8 mouse cellular contexts compared by ENCODE assay signal in the genomic region with DNA sequence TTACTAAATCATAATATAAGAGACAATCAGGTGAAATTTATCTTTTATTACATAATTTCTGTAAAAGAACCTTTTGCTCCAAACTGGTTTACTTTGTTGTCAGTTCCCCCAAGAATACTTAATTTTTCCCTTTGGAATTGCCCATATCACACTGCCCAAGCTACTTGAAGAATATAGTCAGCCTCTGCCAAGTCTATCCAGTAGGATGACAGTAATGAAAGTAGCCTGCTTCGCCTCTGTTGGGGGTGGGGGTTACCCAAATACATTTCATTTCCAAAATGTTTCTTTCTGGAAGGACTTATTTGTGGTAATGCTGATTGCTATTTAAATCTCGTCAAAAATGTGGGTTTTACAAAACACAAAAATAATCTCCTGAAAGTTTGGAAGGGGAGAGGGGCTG.
DNase-seq lines count a peak whose midpoint lies in the region; ATAC-seq lines count a peak whose summit lies in the region.

No protein-coding gene starts in this region.

- H3K4me2 ChIP-seq in kidney, embryonic 15.5 days, result peak overlapping the region; percentile 71
- peak overlapping the region; percentile 70 for H3K4me2 ChIP-seq in embryonic facial prominence, embryonic 13.5 days
- H3K4me2 ChIP-seq in hindbrain, embryonic 16.5 days (ENCODE audit: low read length), result peak overlapping the region; percentile 64
- H3K4me2 ChIP-seq in neural tube, embryonic 13.5 days, result peak overlapping the region; percentile 67

- H3K4me3 ChIP-seq in kidney, embryonic 15.5 days (replicated peaks), result peak overlapping the region; percentile 44
- peak overlapping the region; percentile 48 for H3K4me3 ChIP-seq in embryonic facial prominence, embryonic 13.5 days
- H3K4me3 ChIP-seq in hindbrain, embryonic 16.5 days (ENCODE audit: low read length), result peak overlapping the region; percentile 51
- peak overlapping the region; percentile 51 for H3K4me3 ChIP-seq in neural tube, embryonic 13.5 days

- H3K9ac ChIP-seq in kidney, embryonic 15.5 days, result no peak overlapping the region
- peak overlapping the region; percentile 73; the same call in 1 of the 2 replicates for H3K9ac ChIP-seq in embryonic facial prominence, embryonic 13.5 days
- peak overlapping the region; percentile 60 for H3K9ac ChIP-seq in hindbrain, embryonic 16.5 days (ENCODE audit: low read depth, low read length)
- H3K9ac ChIP-seq in neural tube, embryonic 13.5 days, result peak overlapping the region; percentile 83

- H3K36me3 ChIP-seq in kidney, embryonic 15.5 days, result no peaks in the 10 kb centered on the region
- H3K36me3 ChIP-seq in embryonic facial prominence, embryonic 13.5 days, result no peaks in the 10 kb centered on the region
- no peaks in the 10 kb centered on the region for H3K36me3 ChIP-seq in hindbrain, embryonic 16.5 days (ENCODE audit: control insufficient read depth, insufficient read depth, low read length)
- H3K36me3 ChIP-seq in neural tube, embryonic 13.5 days, result no peaks in the 10 kb centered on the region

- WGBS in kidney, embryonic 15.5 days, result 18% methylated on average over 2 of the region's 2 CpGs
- WGBS in embryonic facial prominence, embryonic 13.5 days, result 15% methylated on average over 2 of the region's 2 CpGs
- WGBS in hindbrain, embryonic 16.5 days, result 26% methylated on average over 2 of the region's 2 CpGs
- 36% methylated on average over 2 of the region's 2 CpGs for WGBS in neural tube, embryonic 13.5 days

- no peak for DNase-seq in kidney, adult 8-10 months
- no peak for DNase-seq in c-Kit-positive CD71-positive TER-119-positive erythroid progenitor cells, embryonic 14.5 days (ENCODE audit: low spot score)
- DNase-seq in thymus, postnatal 14 days, result no peak
- DNase-seq in urinary bladder, adult 2 months (ENCODE audit: low spot score), result no peak

- H3K9me3 ChIP-seq in kidney, embryonic 15.5 days (replicated peaks), result no peaks in the 10 kb centered on the region
- H3K9me3 ChIP-seq in embryonic facial prominence, embryonic 13.5 days, result no peaks in the 10 kb centered on the region
- no peaks in the 10 kb centered on the region for H3K9me3 ChIP-seq in hindbrain, embryonic 16.5 days (ENCODE audit: control insufficient read depth, low read length)
- no peaks in the 10 kb centered on the region for H3K9me3 ChIP-seq in neural tube, embryonic 13.5 days

- ATAC-seq in kidney, embryonic 15.5 days (replicated peaks; ENCODE audit: low FRiP score), result peak; percentile 75
- ATAC-seq in embryonic facial prominence, embryonic 13.5 days (ENCODE audit: insufficient number of reproducible peaks, insufficient read depth, low FRiP score, low TSS enrichment, low read depth), result 0 out of 2 replicates have a peak, but pooled peaks have one; percentile 10
- peak; percentile 66; the same call in 1 of the 2 replicates for ATAC-seq in hindbrain, embryonic 16.5 days
- peak; percentile 82 for ATAC-seq in neural tube, embryonic 13.5 days (ENCODE audit: low read depth)

- peak overlapping the region; percentile 69 for H3K27ac ChIP-seq in kidney, embryonic 15.5 days
- no peak overlapping the region for H3K27ac ChIP-seq in embryonic facial prominence, embryonic 13.5 days
- H3K27ac ChIP-seq in hindbrain, embryonic 16.5 days (ENCODE audit: low read depth, low read length), result peak overlapping the region; percentile 82
- H3K27ac ChIP-seq in neural tube, embryonic 13.5 days (replicated peaks), result peak overlapping the region; percentile 90

- H3K4me1 ChIP-seq in kidney, embryonic 15.5 days, result 0 out of 2 replicates have a peak, but pooled peaks cover 4% of the 10 kb centered on the region
- no peaks in the 10 kb centered on the region for H3K4me1 ChIP-seq in embryonic facial prominence, embryonic 13.5 days
- H3K4me1 ChIP-seq in hindbrain, embryonic 16.5 days (ENCODE audit: control insufficient read depth, insufficient read depth, low read depth, low read length), result peaks cover 2% of the 10 kb centered on the region
- H3K4me1 ChIP-seq in neural tube, embryonic 13.5 days (replicated peaks), result peaks cover 24% of the 10 kb centered on the region

- no peaks in the 10 kb centered on the region for H3K27me3 ChIP-seq in kidney, embryonic 15.5 days
- no peaks in the 10 kb centered on the region for H3K27me3 ChIP-seq in embryonic facial prominence, embryonic 13.5 days
- no peaks in the 10 kb centered on the region for H3K27me3 ChIP-seq in hindbrain, embryonic 16.5 days (replicated peaks; ENCODE audit: control insufficient read depth, insufficient read depth, low read length)
- no peaks in the 10 kb centered on the region for H3K27me3 ChIP-seq in neural tube, embryonic 13.5 days

Comparison
In these comparisons a context has a peak if more than half of its experiments do, and no peak if none do; other contexts are left out.
1. ATAC-seq: peak in every context shown above with its lines; median percentile 82 in neural tube, embryonic 13.5 days; 75 in kidney, embryonic 15.5 days; 66 in hindbrain, embryonic 16.5 days; 10 in embryonic facial prominence, embryonic 13.5 days.